Mouse (Mus musculus): ENCODE measurements at regions not wholly inside any gene's neighbourhood (a gene's known extent, or its start where the extent isn't known, plus 50 kb on each side); places are given as distances from the start of the nearest gene placed in this dataset.

DNA sequence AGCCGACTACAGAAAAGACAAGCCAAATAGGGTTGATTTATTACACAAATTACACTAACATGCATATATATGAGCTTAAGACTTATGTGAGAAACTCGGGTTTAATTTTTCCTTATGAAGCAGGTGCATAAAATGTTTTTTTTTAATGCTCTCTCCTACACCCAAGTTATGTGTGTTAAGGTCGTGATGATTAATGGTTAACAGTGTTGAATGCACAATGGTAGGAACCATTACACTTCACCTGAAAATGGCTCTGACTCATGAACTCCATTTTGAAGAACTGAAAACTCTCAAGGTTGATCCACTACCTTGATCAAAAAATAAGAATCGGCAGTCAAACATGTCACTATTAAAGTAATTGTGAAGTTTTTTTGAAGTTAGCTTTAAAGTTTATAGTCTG is 59.4 kb upstream of the Ifne start:
- no peak for DNase-seq

DNA sequence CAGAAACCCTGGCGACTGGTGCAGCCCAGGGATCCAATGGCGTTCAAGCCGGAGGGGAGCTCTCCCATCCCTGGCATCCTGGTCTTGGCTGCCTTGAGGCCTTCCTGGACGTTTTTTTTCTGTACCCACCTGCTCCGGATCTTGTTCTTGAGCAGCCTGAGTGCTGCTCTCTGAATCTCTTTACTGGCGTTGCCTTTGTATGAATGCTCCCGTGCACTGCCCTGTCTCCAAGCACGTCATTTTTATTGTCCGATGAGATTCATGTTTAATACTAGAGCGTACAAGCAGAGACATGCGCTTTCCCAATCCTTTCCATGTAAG is 58.7 kb upstream of the Ifne start:
- DNase-seq = no peak

- DNase-seq = peak; percentile 3 to 23
These were observed 58.1 kb upstream of the Ifne start for GRCm38 (mm10) chr4:88937866-88938711.

GRCm38 (mm10) chr4:88936976-88937375 is 57.0 kb upstream of the Ifne start:
- no peak for DNase-seq

- DNase-seq = no peak
These were observed 55.9 kb upstream of the Ifne start for GRCm38 (mm10) chr4:88935901-88936300.

DNA sequence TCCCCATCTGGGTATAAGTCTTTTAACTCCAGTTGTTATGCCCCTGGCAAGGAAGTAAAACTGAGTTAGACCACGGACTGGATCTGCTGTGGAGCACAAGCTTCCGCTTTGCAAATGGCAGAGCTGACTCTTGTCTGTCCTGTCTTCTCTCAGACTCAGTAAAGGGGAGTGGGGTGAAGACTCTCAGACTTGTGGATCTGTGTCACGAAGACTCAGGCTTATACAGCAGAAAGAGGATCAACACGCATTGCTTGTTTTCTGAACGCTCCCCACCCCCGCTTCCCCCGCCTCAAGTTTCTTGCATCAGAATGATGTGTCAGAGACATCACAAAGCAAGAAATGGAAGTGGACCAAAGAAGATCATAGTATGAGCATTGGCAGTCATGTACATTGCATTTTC is 55.3 kb upstream of the Ifne start:
- no peak for DNase-seq

DNA sequence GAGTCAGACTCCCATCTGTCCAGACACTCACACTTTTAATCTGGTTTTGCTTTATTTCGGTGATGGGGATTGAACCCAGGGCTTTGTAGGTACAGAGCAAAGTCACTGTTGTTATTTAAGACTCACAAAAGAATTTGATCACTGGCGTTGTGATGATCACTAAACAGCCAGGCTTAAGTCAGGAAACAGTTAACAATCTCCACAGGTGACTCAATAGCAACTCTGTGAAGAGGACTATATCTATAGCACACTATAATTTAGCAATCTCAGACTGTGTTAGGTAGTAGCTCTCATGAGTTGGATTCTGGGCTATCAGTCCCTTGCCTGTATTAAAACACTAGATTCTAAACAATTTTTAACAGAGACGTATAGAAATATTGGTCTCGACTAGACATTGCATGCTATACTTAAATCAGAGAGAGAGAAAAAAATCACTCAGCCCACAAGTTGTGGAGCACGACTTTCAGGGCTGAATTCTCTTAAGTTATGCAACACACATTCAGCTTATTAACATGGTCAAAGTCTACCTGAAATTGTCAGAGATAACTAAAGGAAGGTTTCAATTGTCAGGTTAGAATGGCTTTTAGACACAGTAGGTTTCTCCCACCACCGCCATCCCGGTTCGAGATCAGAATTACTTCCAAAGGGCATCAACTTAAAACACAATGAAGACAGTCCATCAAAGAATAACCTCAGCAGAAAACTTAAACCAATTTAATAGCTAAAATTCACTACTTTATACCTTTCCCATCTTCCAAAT is 54.4 kb upstream of the Ifne start:
- DNase-seq = no peak

GRCm38 (mm10) chr4:88931217-88931616 is 51.2 kb upstream of the Ifne start:
- no peak for DNase-seq
